Mouse (Mus musculus): ENCODE data around the gene Ndufa8. TPM values are rescaled to one million over a fixed set of nuclear protein-coding genes. Genes with fewer than 3 reads are reported as not detected.

The Ndufa8 gene
- polyA plus RNA-seq, 1 experiment from 2014 or later, result 361 TPM

- no peak for ATAC-seq
- Histone ChIP-seq H3K4me2 (replicated peaks; ENCODE audit: low read depth) (peak overlapping the region; percentile 70; the same call in 1 of the 2 replicates), H3K9ac (ENCODE audit: low read depth, low read length) (no peak overlapping the region), H3K4me3 (ENCODE audit: low read depth, low read length) (no peak overlapping the region), H3K27me3 (replicated peaks; ENCODE audit: control insufficient read depth, insufficient read depth, low read length) (peaks cover 16% of the 10 kb centered on the region; the same call in 1 of the 2 replicates), H3K9me3 (ENCODE audit: control insufficient read depth) (no peaks in the 10 kb centered on the region), H3K4me1 (replicated peaks; ENCODE audit: control insufficient read depth, insufficient read depth, low read length) (0 out of 2 replicates have a peak, but pooled peaks cover 3% of the 10 kb centered on the region), H3K27ac (ENCODE audit: low read depth, low read length) (no peak overlapping the region), H3K36me3 (ENCODE audit: control insufficient read depth, insufficient read depth) (no peaks in the 10 kb centered on the region)
- WGBS, result 56% methylated on average over 8 of the region's 8 CpGs
- no peak for TF ChIP-seq CTCF (IDR thresholded peaks at IDR 0.05; ENCODE audit: low read depth)
These were observed 38.6 kb downstream of the Ndufa8 start for GRCm38 (mm10) chr2:36010579-36010978.

GRCm38 (mm10) chr2:36009386-36009785 is 39.8 kb downstream of the Ndufa8 start:
- ATAC-seq, result no peak
- TF ChIP-seq CTCF (IDR thresholded peaks at IDR 0.05; ENCODE audit: low read depth), result peak; percentile 94
- Histone ChIP-seq H3K4me1 (replicated peaks; ENCODE audit: control insufficient read depth, insufficient read depth, low read length) (0 out of 2 replicates have a peak, but pooled peaks cover 3% of the 10 kb centered on the region), H3K36me3 (ENCODE audit: control insufficient read depth, insufficient read depth) (no peaks in the 10 kb centered on the region), H3K4me3 (ENCODE audit: low read depth, low read length) (no peak overlapping the region), H3K27ac (ENCODE audit: low read depth, low read length) (no peak overlapping the region), H3K9ac (ENCODE audit: low read depth, low read length) (no peak overlapping the region), H3K27me3 (replicated peaks; ENCODE audit: control insufficient read depth, insufficient read depth, low read length) (peaks cover 16% of the 10 kb centered on the region; the same call in 1 of the 2 replicates), H3K9me3 (ENCODE audit: control insufficient read depth) (no peaks in the 10 kb centered on the region), H3K4me2 (replicated peaks; ENCODE audit: low read depth) (no peak overlapping the region)
- WGBS, result 22% methylated on average over 4 of the region's 4 CpGs

GRCm38 (mm10) chr2:36008071-36008470 is 41.1 kb downstream of the Ndufa8 start:
- WGBS, result 13% methylated on average over 1 of the region's 1 CpGs
- ATAC-seq, result no peak
- H3K36me3 ChIP-seq (ENCODE audit: control insufficient read depth, insufficient read depth), result no peaks in the 10 kb centered on the region

GRCm38 (mm10) chr2:36002188-36002587 is 47.0 kb downstream of the Ndufa8 start:
- 43% methylated on average over 6 of the region's 6 CpGs for WGBS
- Histone ChIP-seq H3K27ac (ENCODE audit: low read depth, low read length) (no peak overlapping the region), H3K27me3 (replicated peaks; ENCODE audit: control insufficient read depth, insufficient read depth, low read length) (no peaks in the 10 kb centered on the region), H3K4me2 (replicated peaks; ENCODE audit: low read depth) (no peak overlapping the region), H3K36me3 (ENCODE audit: control insufficient read depth, insufficient read depth) (no peaks in the 10 kb centered on the region), H3K9ac (ENCODE audit: low read depth, low read length) (no peak overlapping the region), H3K4me1 (replicated peaks; ENCODE audit: control insufficient read depth, insufficient read depth, low read length) (no peaks in the 10 kb centered on the region), H3K4me3 (ENCODE audit: low read depth, low read length) (no peak overlapping the region), H3K9me3 (ENCODE audit: control insufficient read depth) (no peaks in the 10 kb centered on the region)
- TF ChIP-seq CTCF (IDR thresholded peaks at IDR 0.05; ENCODE audit: low read depth), result no peak
- no peak for ATAC-seq

More at GRCm38 (mm10) chr2:36008071-36008470, 41.1 kb downstream of the Ndufa8 start:
- TF ChIP-seq CTCF (IDR thresholded peaks at IDR 0.05; ENCODE audit: low read depth), result peak; percentile 85
- Histone ChIP-seq H3K27me3 (replicated peaks; ENCODE audit: control insufficient read depth, insufficient read depth, low read length) (peaks cover 16% of the 10 kb centered on the region; the same call in 1 of the 2 replicates), H3K4me1 (replicated peaks; ENCODE audit: control insufficient read depth, insufficient read depth, low read length) (0 out of 2 replicates have a peak, but pooled peaks cover 3% of the 10 kb centered on the region), H3K9me3 (ENCODE audit: control insufficient read depth) (no peaks in the 10 kb centered on the region), H3K4me3 (ENCODE audit: low read depth, low read length) (no peak overlapping the region), H3K27ac (ENCODE audit: low read depth, low read length) (no peak overlapping the region), H3K9ac (ENCODE audit: low read depth, low read length) (no peak overlapping the region), H3K4me2 (replicated peaks; ENCODE audit: low read depth) (no peak overlapping the region)

DNA sequence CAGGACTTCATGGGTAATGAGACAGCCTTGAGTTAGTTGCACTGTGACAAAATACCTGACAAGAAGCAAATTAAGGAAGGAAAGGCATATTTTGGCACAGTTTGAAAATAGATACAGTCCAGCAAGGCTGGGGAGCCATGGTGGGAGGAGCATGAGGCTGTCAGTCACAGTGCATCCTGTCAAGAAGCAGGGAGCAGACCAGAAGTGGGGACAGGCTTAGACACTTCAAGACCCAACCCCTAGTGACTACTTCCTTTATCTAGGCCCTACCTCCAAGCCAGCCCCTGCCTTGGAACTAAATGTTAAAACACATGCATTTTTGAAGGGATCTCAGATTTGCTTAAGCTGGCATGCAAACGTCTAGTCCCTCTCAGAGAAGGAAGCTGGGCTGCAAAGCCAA is 48.8 kb downstream of the Ndufa8 start:
- Histone ChIP-seq H3K27ac (ENCODE audit: low read depth, low read length) (no peak overlapping the region), H3K4me2 (replicated peaks; ENCODE audit: low read depth) (no peak overlapping the region), H3K4me3 (ENCODE audit: low read depth, low read length) (no peak overlapping the region), H3K27me3 (replicated peaks; ENCODE audit: control insufficient read depth, insufficient read depth, low read length) (no peaks in the 10 kb centered on the region), H3K4me1 (replicated peaks; ENCODE audit: control insufficient read depth, insufficient read depth, low read length) (no peaks in the 10 kb centered on the region), H3K9ac (ENCODE audit: low read depth, low read length) (no peak overlapping the region), H3K36me3 (ENCODE audit: control insufficient read depth, insufficient read depth) (no peaks in the 10 kb centered on the region), H3K9me3 (ENCODE audit: control insufficient read depth) (no peaks in the 10 kb centered on the region)
- ATAC-seq, result no peak
- TF ChIP-seq CTCF (IDR thresholded peaks at IDR 0.05; ENCODE audit: low read depth), result no peak
- 24% methylated on average over 1 of the region's 1 CpGs for WGBS

DNA sequence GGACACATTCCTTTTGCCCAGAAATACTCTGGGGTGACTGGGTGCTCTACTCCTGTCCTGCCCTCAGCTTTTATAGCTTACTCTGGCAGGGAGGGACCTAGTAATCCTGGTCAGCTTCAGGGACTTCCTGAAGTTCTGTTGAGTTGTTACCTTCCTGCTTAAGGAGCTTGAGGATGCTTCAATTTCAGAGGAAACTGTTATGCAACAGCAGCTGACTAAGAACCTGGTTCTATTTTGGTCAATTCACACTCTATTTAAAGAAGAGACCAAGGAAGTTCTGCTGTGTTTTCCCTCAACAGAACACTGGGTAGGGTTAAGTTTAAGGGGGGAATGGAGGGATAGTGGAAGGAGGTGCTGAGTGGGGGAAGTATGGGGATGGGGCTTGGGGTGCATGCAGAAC is 50.0 kb downstream of the Ndufa8 start:
- H3K4me1 ChIP-seq (replicated peaks; ENCODE audit: control insufficient read depth, insufficient read depth, low read length), result no peaks in the 10 kb centered on the region
- no peak overlapping the region for H3K27ac ChIP-seq (ENCODE audit: low read depth, low read length)
- ATAC-seq, result no peak
- H3K27me3 ChIP-seq (replicated peaks; ENCODE audit: control insufficient read depth, insufficient read depth, low read length), result no peaks in the 10 kb centered on the region
- H3K36me3 ChIP-seq (ENCODE audit: control insufficient read depth, insufficient read depth), result no peaks in the 10 kb centered on the region
- H3K9me3 ChIP-seq (ENCODE audit: control insufficient read depth), result no peaks in the 10 kb centered on the region
- H3K4me2 ChIP-seq (replicated peaks; ENCODE audit: low read depth), result no peak overlapping the region
- no peak overlapping the region for H3K9ac ChIP-seq (ENCODE audit: low read depth, low read length)
- no peak overlapping the region for H3K4me3 ChIP-seq (ENCODE audit: low read depth, low read length)
- TF ChIP-seq CTCF (IDR thresholded peaks at IDR 0.05; ENCODE audit: low read depth), result no peak

GRCm38 (mm10) chr2:35998416-35998815 is 50.8 kb downstream of the Ndufa8 start:
- Histone ChIP-seq H3K4me3 (ENCODE audit: low read depth, low read length) (no peak overlapping the region), H3K36me3 (ENCODE audit: control insufficient read depth, insufficient read depth) (no peaks in the 10 kb centered on the region), H3K27me3 (replicated peaks; ENCODE audit: control insufficient read depth, insufficient read depth, low read length) (no peaks in the 10 kb centered on the region), H3K4me1 (replicated peaks; ENCODE audit: control insufficient read depth, insufficient read depth, low read length) (no peaks in the 10 kb centered on the region), H3K27ac (ENCODE audit: low read depth, low read length) (no peak overlapping the region), H3K9me3 (ENCODE audit: control insufficient read depth) (no peaks in the 10 kb centered on the region), H3K9ac (ENCODE audit: low read depth, low read length) (no peak overlapping the region), H3K4me2 (replicated peaks; ENCODE audit: low read depth) (no peak overlapping the region)
- ATAC-seq, result no peak
- TF ChIP-seq CTCF (IDR thresholded peaks at IDR 0.05; ENCODE audit: low read depth), result no peak
- WGBS, result 80% methylated on average over 5 of the region's 5 CpGs
